Mouse (Mus musculus): ENCODE results near the gene Hoxa2. TPM values are rescaled to one million over a fixed set of nuclear protein-coding genes. Genes with fewer than 3 reads are reported as not detected.

Gene Hoxa2
- polyA plus RNA-seq, 1 experiment = 0.16 TPM

GRCm38 (mm10) chr6:52211170-52211935 lies 46.7 kb upstream of the Hoxa2 start:
- peaks cover 11% of the 10 kb centered on the region for H3K36me3 ChIP-seq (ENCODE audit: control insufficient read depth, insufficient read depth)
- H3K27me3 ChIP-seq (ENCODE audit: control insufficient read depth, insufficient read depth, insufficient read length) = no peaks in the 10 kb centered on the region
- H3K79me3 ChIP-seq (ENCODE audit: low read depth) = peaks cover 48% of the 10 kb centered on the region
- H3K79me2 ChIP-seq (ENCODE audit: control insufficient read depth, insufficient read depth) = peaks cover 87% of the 10 kb centered on the region
- peak overlapping the region; percentile 71 for H3ac ChIP-seq (ENCODE audit: control insufficient read depth, insufficient read length, low read depth)
- TF ChIP-seq MAX (IDR thresholded peaks at IDR 0.05) = no peak
- TF ChIP-seq CEBPB (IDR thresholded peaks at IDR 0.05; ENCODE audit: low read depth) = no peak
- peak; percentile 87 for TF ChIP-seq CTCF (IDR thresholded peaks at IDR 0.05; ENCODE audit: control insufficient read depth, insufficient read depth, insufficient read length)
- peak overlapping the region; percentile 59 for H3K4me3 ChIP-seq (ENCODE audit: insufficient read depth, poor library complexity, severe bottlenecking)

GRCm38 (mm10) chr6:52209685-52210046 lies 45.0 kb upstream of the Hoxa2 start:
- no peaks in the 10 kb centered on the region for H3K27me3 ChIP-seq (ENCODE audit: control insufficient read depth, insufficient read depth, insufficient read length)
- peaks cover 34% of the 10 kb centered on the region for H3K79me3 ChIP-seq (ENCODE audit: low read depth)
- H3K36me3 ChIP-seq (ENCODE audit: control insufficient read depth, insufficient read depth) = peaks cover 28% of the 10 kb centered on the region
- H3K4me3 ChIP-seq (ENCODE audit: insufficient read depth, poor library complexity, severe bottlenecking) = no peak overlapping the region
- no peak overlapping the region for H3ac ChIP-seq (ENCODE audit: control insufficient read depth, insufficient read length, low read depth)
- H3K79me2 ChIP-seq (ENCODE audit: control insufficient read depth, insufficient read depth) = peaks cover 71% of the 10 kb centered on the region
- no peak for TF ChIP-seq MYOG (IDR thresholded peaks at IDR 0.05; ENCODE audit: control insufficient read depth, extremely low read depth, insufficient read length)
- no peak for TF ChIP-seq CTCF (IDR thresholded peaks at IDR 0.05; ENCODE audit: control insufficient read depth, insufficient read depth, insufficient read length)
- TF ChIP-seq CEBPB (IDR thresholded peaks at IDR 0.05; ENCODE audit: low read depth) = no peak
- TF ChIP-seq MYOD1 (IDR thresholded peaks at IDR 0.05; ENCODE audit: control insufficient read depth, insufficient read length, low read depth) = no peak
- no peak for TF ChIP-seq FOSL1 (IDR thresholded peaks at IDR 0.05; ENCODE audit: insufficient read depth, low read length, poor library complexity, severe bottlenecking)
- TF ChIP-seq USF1 (IDR thresholded peaks at IDR 0.05; ENCODE audit: low read depth) = no peak
- no peak for TF ChIP-seq MAX (IDR thresholded peaks at IDR 0.05)

- peak overlapping the region; percentile 28 for H3ac ChIP-seq (ENCODE audit: control insufficient read depth, insufficient read length, low read depth)
- H3K79me2 ChIP-seq (ENCODE audit: control insufficient read depth, insufficient read depth) = peaks cover 65% of the 10 kb centered on the region
- H3K27me3 ChIP-seq (ENCODE audit: control insufficient read depth, insufficient read depth, insufficient read length) = no peaks in the 10 kb centered on the region
- peaks cover 34% of the 10 kb centered on the region for H3K79me3 ChIP-seq (ENCODE audit: low read depth)
- peaks cover 34% of the 10 kb centered on the region for H3K36me3 ChIP-seq (ENCODE audit: control insufficient read depth, insufficient read depth)
- H3K4me3 ChIP-seq (ENCODE audit: insufficient read depth, poor library complexity, severe bottlenecking) = peak overlapping the region; percentile 11
- TF ChIP-seq CTCF (IDR thresholded peaks at IDR 0.05; ENCODE audit: control insufficient read depth, insufficient read depth, insufficient read length) (no peak), MAX (IDR thresholded peaks at IDR 0.05) (no peak), FOSL1 (IDR thresholded peaks at IDR 0.05; ENCODE audit: insufficient read depth, low read length, poor library complexity, severe bottlenecking) (no peak), USF1 (IDR thresholded peaks at IDR 0.05; ENCODE audit: low read depth) (no peak), MYOD1 (IDR thresholded peaks at IDR 0.05; ENCODE audit: control insufficient read depth, insufficient read length, low read depth) (no peak), MYOG (IDR thresholded peaks at IDR 0.05; ENCODE audit: control insufficient read depth, extremely low read depth, insufficient read length) (no peak), CEBPB (IDR thresholded peaks at IDR 0.05; ENCODE audit: low read depth) (no peak)
Observed at GRCm38 (mm10) chr6:52208868-52209684, 44.4 kb upstream of the Hoxa2 start.

- H3K79me2 ChIP-seq (ENCODE audit: control insufficient read depth, insufficient read depth) = peaks cover 62% of the 10 kb centered on the region
- no peak for TF ChIP-seq CTCF (IDR thresholded peaks at IDR 0.05; ENCODE audit: control insufficient read depth, insufficient read depth, insufficient read length)
- no peak for TF ChIP-seq MYOG (IDR thresholded peaks at IDR 0.05; ENCODE audit: control insufficient read depth, extremely low read depth, insufficient read length)
- no peak for TF ChIP-seq MYOD1 (IDR thresholded peaks at IDR 0.05; ENCODE audit: control insufficient read depth, insufficient read length, low read depth)
- TF ChIP-seq CEBPB (IDR thresholded peaks at IDR 0.05; ENCODE audit: low read depth) = no peak
- peak; percentile 27 for TF ChIP-seq USF1 (IDR thresholded peaks at IDR 0.05; ENCODE audit: low read depth)
- H3ac ChIP-seq (ENCODE audit: control insufficient read depth, insufficient read length, low read depth) = peak within 1 kb of the TSS; percentile 28
- H3K79me3 ChIP-seq (ENCODE audit: low read depth) = peaks cover 34% of the 10 kb centered on the region
- H3K4me3 ChIP-seq (ENCODE audit: insufficient read depth, poor library complexity, severe bottlenecking) = peak within 1 kb of the TSS; percentile 11
- H3K36me3 ChIP-seq (ENCODE audit: control insufficient read depth, insufficient read depth) = peaks cover 36% of the 10 kb centered on the region
- H3K27me3 ChIP-seq (ENCODE audit: control insufficient read depth, insufficient read depth, insufficient read length) = no peaks in the 10 kb centered on the region
Observed at GRCm38 (mm10) chr6:52208072-52208867, 43.6 kb upstream of the Hoxa2 start, which contains the start of gene Hoxa6. Hoxa6 (minus strand) TSS chr6:52208722.

- Histone ChIP-seq H3K4me3 (ENCODE audit: insufficient read depth, poor library complexity, severe bottlenecking) (no peak overlapping the region), H3K27me3 (ENCODE audit: control insufficient read depth, insufficient read depth, insufficient read length) (no peaks in the 10 kb centered on the region), H3K79me2 (ENCODE audit: control insufficient read depth, insufficient read depth) (peaks cover 58% of the 10 kb centered on the region), H3K79me3 (ENCODE audit: low read depth) (peaks cover 34% of the 10 kb centered on the region), H3K36me3 (ENCODE audit: control insufficient read depth, insufficient read depth) (peaks cover 36% of the 10 kb centered on the region), H3ac (ENCODE audit: control insufficient read depth, insufficient read length, low read depth) (no peak overlapping the region)
- TF ChIP-seq CEBPB (IDR thresholded peaks at IDR 0.05; ENCODE audit: low read depth) = no peak
- no peak for TF ChIP-seq CTCF (IDR thresholded peaks at IDR 0.05; ENCODE audit: control insufficient read depth, insufficient read depth, insufficient read length)
- no peak for TF ChIP-seq MYOD1 (IDR thresholded peaks at IDR 0.05; ENCODE audit: control insufficient read depth, insufficient read length, low read depth)
- TF ChIP-seq USF1 (IDR thresholded peaks at IDR 0.05; ENCODE audit: low read depth) = no peak
- TF ChIP-seq MYOG (IDR thresholded peaks at IDR 0.05; ENCODE audit: control insufficient read depth, extremely low read depth, insufficient read length) = no peak
- TF ChIP-seq FOSL1 (IDR thresholded peaks at IDR 0.05; ENCODE audit: insufficient read depth, low read length, poor library complexity, severe bottlenecking) = no peak
- no peak for TF ChIP-seq MAX (IDR thresholded peaks at IDR 0.05)
Observed at GRCm38 (mm10) chr6:52207684-52207976, 43.0 kb upstream of the Hoxa2 start.
